Mouse (Mus musculus): ENCODE measurements around the gene Ngf.

Ngf gene

GRCm38 (mm10) chr3:102507666-102508260 is 38.0 kb downstream of the Ngf start:
- DNase-seq (ENCODE audit: low spot score) = no peak

GRCm38 (mm10) chr3:102508455-102508854 is 38.7 kb downstream of the Ngf start:
- no peak for DNase-seq (ENCODE audit: low spot score)

- no peak for DNase-seq (ENCODE audit: low spot score)
Measured at GRCm38 (mm10) chr3:102509601-102510000, 39.9 kb downstream of the Ngf start.

GRCm38 (mm10) chr3:102516937-102517336 is 47.2 kb downstream of the Ngf start:
- no peak for DNase-seq (ENCODE audit: low spot score)

GRCm38 (mm10) chr3:102521061-102521460 is 51.3 kb downstream of the Ngf start:
- no peak for DNase-seq (ENCODE audit: low spot score)

GRCm38 (mm10) chr3:102523711-102524110 is 54.0 kb downstream of the Ngf start:
- no peak for DNase-seq (ENCODE audit: low spot score)

GRCm38 (mm10) chr3:102524951-102525350 is 55.2 kb downstream of the Ngf start:
- no peak for DNase-seq (ENCODE audit: low spot score)

- no peak for DNase-seq (ENCODE audit: low spot score)
Measured at GRCm38 (mm10) chr3:102525856-102526255, 56.1 kb downstream of the Ngf start.

- DNase-seq (ENCODE audit: low spot score) = peak; percentile 40
Measured at GRCm38 (mm10) chr3:102526481-102526880, 56.8 kb downstream of the Ngf start.

- DNase-seq (ENCODE audit: low spot score) = no peak
Measured at GRCm38 (mm10) chr3:102534744-102535143, 65.0 kb downstream of the Ngf start.

GRCm38 (mm10) chr3:102543646-102544045 is 73.9 kb downstream of the Ngf start:
- DNase-seq (ENCODE audit: low spot score) = no peak

GRCm38 (mm10) chr3:102547536-102547935 is 77.8 kb downstream of the Ngf start:
- no peak for DNase-seq (ENCODE audit: low spot score)

GRCm38 (mm10) chr3:102553935-102554670 is 84.4 kb downstream of the Ngf start:
- DNase-seq (ENCODE audit: low spot score) = no peak

GRCm38 (mm10) chr3:102556108-102556507 is 86.4 kb downstream of the Ngf start:
- DNase-seq (ENCODE audit: low spot score) = no peak

- no peak for DNase-seq (ENCODE audit: low spot score)
Measured at GRCm38 (mm10) chr3:102556645-102557044, 86.9 kb downstream of the Ngf start.

Data from urinary bladder, postnatal 25 days (tissue).